Mouse (Mus musculus) Patski (cell line): ENCODE measurements at regions not wholly inside any gene's neighbourhood (a gene's known extent, or its start where the extent isn't known, plus 50 kb on each side); places are given as distances from the start of the nearest gene placed in this dataset.

Experiments used
- ATAC-seq: fragments of 100-300 bp; one replicate; pipeline ENCODE4 v1.8.0; 2021
- CTCF ChIA-PET: fragments of 350-600 bp; sonication (Branson Sonifier 250); formaldehyde crosslinking; loops from one replicate; lab custom pipeline; 2022; ENCODE audit warnings: inconsistent platforms; lab: Charles Lee
- POLR2A ChIA-PET: fragments of 350-600 bp; sonication (Branson Sonifier 250); formaldehyde crosslinking; loops from one replicate; lab custom pipeline; 2022; ENCODE audit warnings: antibody characterized with exemption, inconsistent platforms; lab: Charles Lee
- DNase-seq: peaks from one replicate; pipeline ENCODE4 v3.0.0-alpha.2; 2011; ENCODE audit warnings: low read depth, low spot score
- H3K27me3 ChIP-seq: fragments of 371-371 bp; one replicate; pipeline ENCODE4 v1.5.1; 2021
- CTCF ChIP-seq: fragments of 100-300 bp; IDR thresholded peaks from one replicate; pipeline ENCODE4 v1.5.1; 2021
- in situ Hi-C: fragments of 300-500 bp; cut with MboI; formaldehyde crosslinking; loops from 3 replicates; pipeline ENCODE4 v1.11.1; 2018; ENCODE audit warnings: low pct_unique_long_range_greater_than_20kb, mixed read lengths

DNA sequence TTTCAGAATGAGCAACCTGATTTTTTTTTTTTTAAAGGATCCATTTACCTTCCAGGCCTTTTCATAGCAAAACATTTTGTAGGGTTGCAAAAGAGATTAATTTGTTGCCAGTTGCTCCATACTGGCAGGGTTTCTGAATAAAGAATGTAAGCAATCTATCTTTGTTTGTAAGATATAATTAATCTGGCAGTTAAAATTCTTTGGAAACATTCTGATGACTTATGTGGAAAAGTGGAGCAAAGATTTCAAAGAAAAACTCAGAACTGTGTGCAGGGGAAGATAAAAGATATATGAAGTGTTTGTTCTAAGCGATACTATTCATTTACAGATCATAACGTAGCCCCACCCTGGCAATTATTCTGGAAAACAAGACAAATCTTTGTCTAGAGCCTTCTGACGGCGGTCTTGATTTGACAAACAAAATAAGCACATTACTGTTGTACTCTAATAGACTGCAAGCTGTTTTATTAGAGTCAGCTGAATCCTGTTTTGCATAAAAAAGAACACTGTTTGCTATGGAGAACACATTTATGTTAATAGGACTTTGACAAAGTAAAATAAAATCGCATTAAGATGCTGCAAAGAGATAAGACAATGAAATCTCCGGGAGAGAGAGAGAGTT, 77.0 kb upstream of the Arid5b start:
- no peaks in the 10 kb centered on the region for H3K27me3 ChIP-seq
- ChIA-PET CTCF (interaction anchor here (0.8 to 1.3 kb wide), 4 partner anchors 22 to 109 kb away, joined by 3 to 4 read pairs (median 3); no protein-coding TSS in a partner anchor), POLR2A (interaction anchor here (0.7 kb wide), 1 partner anchor 256 kb away, joined by 3 read pairs; no protein-coding TSS in a partner anchor)
- no peak for TF ChIP-seq CTCF
- in situ Hi-C loops, result loop anchor here (5.0 kb wide), 1 partner anchor 73 kb away; no protein-coding TSS in a partner anchor
- DNase-seq (no peak), ATAC-seq (no peak)

DNA sequence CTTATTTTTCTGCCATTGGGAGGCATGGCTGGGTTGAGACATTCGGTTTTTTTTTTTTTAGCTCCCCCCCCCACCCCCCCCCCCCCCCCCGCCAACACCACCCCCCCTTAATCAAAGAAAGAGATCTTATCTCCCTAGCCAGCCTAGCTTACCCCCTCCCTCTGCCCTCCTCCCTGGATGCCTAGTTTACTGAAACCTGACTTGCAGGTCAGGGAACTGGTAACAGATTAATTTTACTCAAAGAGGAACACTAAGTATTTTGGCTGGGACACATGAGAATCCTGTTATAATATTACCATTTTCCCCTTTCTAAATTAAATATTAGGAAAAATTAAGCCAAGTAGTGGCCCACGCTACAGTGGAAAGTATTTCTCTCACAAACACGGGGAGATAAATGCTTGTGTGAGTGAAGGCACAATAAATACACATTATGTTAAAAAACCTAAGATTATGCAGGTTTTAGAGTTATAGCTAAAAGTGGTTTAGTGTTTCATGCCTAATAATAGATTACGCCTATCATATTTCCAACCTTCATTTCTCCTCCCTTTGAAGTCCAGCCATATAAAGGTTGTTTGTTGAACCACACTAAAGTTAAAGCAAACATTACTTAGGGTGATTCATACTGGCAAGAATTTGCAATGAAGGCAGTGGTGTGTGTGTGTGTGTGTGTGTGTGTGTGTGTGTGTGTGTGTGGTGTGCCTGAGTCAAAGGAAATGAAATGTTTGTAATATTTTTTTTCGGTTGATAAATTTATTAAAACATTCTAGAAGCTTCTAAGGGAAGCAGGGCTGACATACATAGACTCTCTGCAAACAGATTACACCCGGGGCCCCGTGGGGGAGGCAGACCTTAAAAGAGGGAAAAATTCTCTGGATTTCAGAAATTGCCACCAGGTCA, 76.0 kb upstream of the Arid5b start:
- CTCF ChIA-PET, result interaction anchor here (0.8 to 1.3 kb wide), 4 partner anchors 37 to 110 kb away, joined by 3 to 4 read pairs (median 3); no protein-coding TSS in a partner anchor
- ATAC-seq (peak; percentile 54), DNase-seq (no peak)
- POLR2A ChIA-PET, result interaction anchor here (0.6 to 1.1 kb wide), 2 partner anchors 77 to 189 kb away, joined by 4 to 5 read pairs; no protein-coding TSS in a partner anchor
- in situ Hi-C loops, result loop anchor here (5.0 kb wide), 1 partner anchor 72 kb away; no protein-coding TSS in a partner anchor
- no peaks in the 10 kb centered on the region for H3K27me3 ChIP-seq
- TF ChIP-seq CTCF, result no peak

DNA sequence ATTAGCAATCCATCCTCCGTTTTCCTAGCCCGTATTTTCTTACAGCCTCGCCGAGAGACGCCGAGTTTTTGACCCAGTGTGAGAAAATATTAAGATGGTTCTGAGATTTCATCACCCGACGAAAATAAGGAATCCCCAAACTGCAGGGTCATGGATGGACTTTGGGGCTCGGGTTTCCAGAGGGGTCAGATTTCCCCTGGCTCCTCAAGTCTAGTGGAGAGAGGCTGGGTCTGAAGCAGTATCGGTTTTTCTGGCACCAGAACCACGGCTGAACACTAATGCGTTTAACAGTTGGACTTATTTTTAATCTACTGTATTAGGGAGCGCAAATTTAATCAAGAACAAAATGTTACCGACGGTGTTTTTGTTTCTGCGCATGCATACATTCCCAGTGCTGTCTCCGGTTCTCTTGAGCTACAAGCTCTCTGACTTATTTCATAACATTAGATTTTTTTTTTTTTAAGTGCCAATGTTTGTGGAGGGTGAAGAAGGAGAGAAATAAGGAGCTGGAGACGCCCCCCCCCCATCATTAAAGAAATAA, 75.2 kb upstream of the Arid5b start:
- ATAC-seq (no peak), DNase-seq (no peak)
- ChIA-PET CTCF (no interaction called here), POLR2A (interaction anchor here (1.1 kb wide), 1 partner anchor 188 kb away, joined by 5 read pairs; no protein-coding TSS in a partner anchor)
- H3K27me3 ChIP-seq, result no peaks in the 10 kb centered on the region
- in situ Hi-C loops, result no loop called here
- no peak for TF ChIP-seq CTCF

- POLR2A ChIA-PET, result interaction anchor here (0.5 to 1.1 kb wide), 6 partner anchors 72 to 911 kb away, joined by 3 to 9 read pairs (median 5); no protein-coding TSS in a partner anchor
- CTCF ChIA-PET, result interaction anchor here (0.9 to 1.1 kb wide), 2 partner anchors 72 to 112 kb away, joined by 3 to 4 read pairs; no protein-coding TSS in a partner anchor
- DNase-seq (no peak), ATAC-seq (no peak)
- TF ChIP-seq CTCF, result no peak
- H3K27me3 ChIP-seq, result no peaks in the 10 kb centered on the region
- in situ Hi-C loops, result no loop called here
These were observed 73.5 kb upstream of the Arid5b start for GRCm38 (mm10) chr10:68351841-68352555.

GRCm38 (mm10) chr10:68351441-68351840, 72.9 kb upstream of the Arid5b start:
- in situ Hi-C loops, result no loop called here
- CTCF ChIA-PET, result interaction anchor here (0.7 to 1.4 kb wide), 3 partner anchors 9 to 72 kb away, joined by 3 read pairs; no protein-coding TSS in a partner anchor
- TF ChIP-seq CTCF, result no peak
- H3K27me3 ChIP-seq, result no peaks in the 10 kb centered on the region
- POLR2A ChIA-PET, result interaction anchor here (0.5 to 1.1 kb wide), 4 partner anchors 71 to 185 kb away, joined by 5 to 9 read pairs (median 6); no protein-coding TSS in a partner anchor
- ATAC-seq, result no peak
- DNase-seq, result no peak

DNA sequence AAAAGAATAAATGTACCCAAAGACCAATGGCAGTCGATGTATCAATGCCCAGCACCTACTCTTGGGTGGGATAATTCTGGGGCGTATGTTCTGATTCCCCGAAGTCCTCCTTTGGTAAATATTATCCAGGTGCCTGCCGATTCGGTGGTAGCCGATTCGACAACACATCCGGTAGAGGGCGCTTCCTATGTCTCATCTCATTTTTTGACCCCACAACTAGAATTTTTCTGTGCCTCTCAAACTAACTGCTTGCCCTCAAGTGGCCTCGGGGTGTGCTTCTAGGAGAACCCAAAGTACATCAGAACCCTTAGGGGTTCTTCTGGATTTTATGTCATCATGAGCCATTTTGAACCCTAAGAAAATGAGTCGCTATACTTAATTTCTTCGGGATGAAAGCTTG, 72.3 kb upstream of the Arid5b start:
- no peaks in the 10 kb centered on the region for H3K27me3 ChIP-seq
- in situ Hi-C loops, result no loop called here
- no peak for DNase-seq
- ChIA-PET CTCF (interaction anchor here (0.7 to 1.4 kb wide), 3 partner anchors 8 to 71 kb away, joined by 3 read pairs; no protein-coding TSS in a partner anchor), POLR2A (interaction anchor here (1.0 kb wide), 1 partner anchor 73 kb away, joined by 9 read pairs; no protein-coding TSS in a partner anchor)
- TF ChIP-seq CTCF, result no peak
- ATAC-seq, result no peak

DNA sequence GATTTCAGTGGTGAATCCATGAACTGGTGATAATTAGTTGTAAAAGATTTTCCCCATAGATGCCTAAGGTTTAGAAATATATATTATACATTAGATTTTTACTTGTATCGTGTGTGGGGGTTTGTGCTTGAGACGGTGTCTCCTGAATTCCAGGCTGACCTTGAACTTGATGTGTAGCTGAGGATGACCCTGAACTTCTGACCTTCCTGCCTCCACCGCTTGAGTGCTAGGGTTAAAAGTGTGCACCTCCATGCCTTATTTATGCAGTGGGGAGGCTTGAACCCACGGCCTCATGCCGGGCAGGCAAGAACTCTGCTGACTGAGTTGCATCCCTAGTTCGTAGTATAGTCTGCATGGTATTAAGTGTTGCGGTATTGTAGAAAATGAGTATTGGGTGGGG, 69.3 kb upstream of the Arid5b start:
- in situ Hi-C loops, result no loop called here
- ChIA-PET CTCF (interaction anchor here (1.0 kb wide), 1 partner anchor 19 kb away, joined by 3 read pairs; no protein-coding TSS in a partner anchor), POLR2A (no interaction called here)
- no peaks in the 10 kb centered on the region for H3K27me3 ChIP-seq
- DNase-seq, result no peak
- TF ChIP-seq CTCF, result no peak
- no peak for ATAC-seq

- ATAC-seq (no peak), DNase-seq (no peak)
- POLR2A ChIA-PET, result interaction anchor here (0.6 kb wide), 1 partner anchor 271 kb away, joined by 3 read pairs; no protein-coding TSS in a partner anchor
- in situ Hi-C loops, result no loop called here
- TF ChIP-seq CTCF, result no peak
- H3K27me3 ChIP-seq, result no peaks in the 10 kb centered on the region
- CTCF ChIA-PET, result interaction anchor here (1.5 kb wide), 1 partner anchor 11 kb away, joined by 3 read pairs; no protein-coding TSS in a partner anchor
These were observed 66.6 kb upstream of the Arid5b start for GRCm38 (mm10) chr10:68344991-68345720.

DNA sequence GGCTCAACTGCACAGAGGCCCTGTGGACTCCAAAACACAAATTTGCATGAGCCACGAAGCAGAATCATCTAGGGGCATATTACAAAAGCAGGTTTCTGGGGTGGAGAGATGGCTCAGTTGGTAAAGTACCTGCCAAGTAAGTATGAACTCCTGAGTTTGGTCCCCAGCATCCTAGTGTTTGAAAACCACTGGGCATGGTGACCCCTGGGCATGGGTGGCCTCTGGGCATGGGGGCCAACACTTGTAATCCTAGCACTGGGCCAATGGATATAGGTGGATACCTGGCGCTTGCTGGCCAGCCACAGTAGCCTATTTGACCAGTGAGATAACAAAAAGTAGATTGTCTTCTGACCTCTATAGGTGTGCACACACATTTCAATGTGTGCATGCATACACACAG, 65.7 kb upstream of the Arid5b start:
- ATAC-seq (no peak), DNase-seq (no peak)
- in situ Hi-C loops, result no loop called here
- TF ChIP-seq CTCF, result no peak
- POLR2A ChIA-PET, result interaction anchor here (0.7 kb wide), 1 partner anchor 52 kb away, joined by 3 read pairs; no protein-coding TSS in a partner anchor
- CTCF ChIA-PET, result interaction anchor here (1.5 kb wide), 1 partner anchor 10 kb away, joined by 3 read pairs; no protein-coding TSS in a partner anchor
- H3K27me3 ChIP-seq, result no peaks in the 10 kb centered on the region
